Mouse (Mus musculus): ENCODE measurements around the gene Akr7a5. TPM values are rescaled to one million over a fixed set of nuclear protein-coding genes. Genes with fewer than 3 reads are reported as not detected.

Akr7a5 gene
- total and polyA plus RNA-seq, 2 experiments: 142 to 144 TPM

DNA sequence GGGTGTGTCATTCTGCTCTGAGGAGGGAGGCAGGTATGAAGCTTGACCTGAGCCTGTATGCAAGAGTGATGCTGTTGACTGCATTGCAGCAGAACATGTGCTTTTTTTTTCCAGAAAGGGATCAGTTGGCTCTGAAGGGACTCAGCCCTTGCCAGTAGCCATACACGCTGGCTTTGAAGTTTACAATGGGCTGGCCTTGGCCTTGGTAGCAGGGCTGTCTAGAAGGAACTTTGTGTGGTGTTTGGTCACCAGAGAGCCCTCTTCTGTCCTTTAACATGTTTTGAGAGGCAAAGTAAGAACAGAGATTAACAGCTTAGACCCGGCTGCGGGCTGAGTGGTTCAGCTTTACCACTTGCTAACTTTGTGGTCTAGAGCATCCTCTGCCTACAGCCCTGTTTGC is 56.8 kb downstream of the Akr7a5 start:
- H3K27me3 ChIP-seq (ENCODE audit: control insufficient read depth, insufficient read depth, low read length): no peaks in the 10 kb centered on the region
- H3K79me2 ChIP-seq (ENCODE audit: control insufficient read depth, insufficient read depth, low read length): no peaks in the 10 kb centered on the region
- DNase-seq (ENCODE audit: extremely low read depth, low read depth, low spot score): no peak
- WGBS: 92% methylated on average over 3 of the region's 3 CpGs
- no peak overlapping the region for H3K4me3 ChIP-seq (ENCODE audit: insufficient read depth, low read depth, low read length)
- H3K27ac ChIP-seq (replicated peaks; ENCODE audit: insufficient read depth, low read depth, low read length): no peak overlapping the region
- TF ChIP-seq POLR2A (IDR thresholded peaks at IDR 0.05; ENCODE audit: extremely low read depth, insufficient read depth, low read length) (no peak), CTCF (IDR thresholded peaks at IDR 0.05; ENCODE audit: low read depth, low read length) (no peak)
- no peak overlapping the region for H3K9ac ChIP-seq (ENCODE audit: low read depth, low read length)
- peaks cover 47% of the 10 kb centered on the region for H3K36me3 ChIP-seq (ENCODE audit: control insufficient read depth, insufficient read depth, low read length)
- no peaks in the 10 kb centered on the region for H3K4me1 ChIP-seq (ENCODE audit: control insufficient read depth, insufficient read depth, low read length)

Other genes starting within 250 kb of the Akr7a5 start
- not detected in 2 replicates for gene Htr6, start 235.2 kb upstream of the Akr7a5 start, total RNA-seq (2014; rRNA removed)
- not detected in 2 replicates for gene Htr6, start 235.2 kb upstream of the Akr7a5 start, polyA plus RNA-seq (2012; rRNA removed)
- gene Nbl1, start 217.8 kb upstream of the Akr7a5 start, total RNA-seq (2014; rRNA removed): 0.37 and 1.7 TPM in 2 replicates
- gene Nbl1, start 217.8 kb upstream of the Akr7a5 start, polyA plus RNA-seq (2012; rRNA removed): 1.1 and 1.3 TPM in 2 replicates
- 45.2 and 55.5 TPM in 2 replicates for gene Minos1, start 179.6 kb upstream of the Akr7a5 start, total RNA-seq (2014; rRNA removed)
- 26.3 and 29.7 TPM in 2 replicates for gene Minos1, start 179.6 kb upstream of the Akr7a5 start, polyA plus RNA-seq (2012; rRNA removed)
- 51.4 and 58.5 TPM in 2 replicates for gene Capzb, start 117.8 kb upstream of the Akr7a5 start, total RNA-seq (2014; rRNA removed)
- 52.6 and 56.4 TPM in 2 replicates for gene Capzb, start 117.8 kb upstream of the Akr7a5 start, polyA plus RNA-seq (2012; rRNA removed)
- 6.1 and 13.0 TPM in 2 replicates for gene Pqlc2, start within 50 bp of the Akr7a5 start, total RNA-seq (2014; rRNA removed)
- gene Pqlc2, start within 50 bp of the Akr7a5 start, polyA plus RNA-seq (2012; rRNA removed): 37.2 and 42.8 TPM in 2 replicates
- gene Mrto4, start 41.8 kb downstream of the Akr7a5 start, total RNA-seq (2014; rRNA removed): 26.0 and 27.9 TPM in 2 replicates
- 17.2 and 22.8 TPM in 2 replicates for gene Mrto4, start 41.8 kb downstream of the Akr7a5 start, polyA plus RNA-seq (2012; rRNA removed)
- gene Emc1, start 41.8 kb downstream of the Akr7a5 start, total RNA-seq (2014; rRNA removed): 23.0 and 23.6 TPM in 2 replicates
- 22.2 and 22.3 TPM in 2 replicates for gene Emc1, start 41.8 kb downstream of the Akr7a5 start, polyA plus RNA-seq (2012; rRNA removed)
- 56.7 and 94.2 TPM in 2 replicates for gene Ubr4, start 41.9 kb downstream of the Akr7a5 start, total RNA-seq (2014; rRNA removed)
- gene Ubr4, start 41.9 kb downstream of the Akr7a5 start, polyA plus RNA-seq (2012; rRNA removed): 109 and 149 TPM in 2 replicates
- 4.3 and 5.4 TPM in 2 replicates for gene Iffo2, start 219.8 kb downstream of the Akr7a5 start, total RNA-seq (2014; rRNA removed)
- 5.3 and 7.0 TPM in 2 replicates for gene Iffo2, start 219.8 kb downstream of the Akr7a5 start, polyA plus RNA-seq (2012; rRNA removed)